Mouse (Mus musculus): ENCODE results near the gene Prr7.

DNA sequence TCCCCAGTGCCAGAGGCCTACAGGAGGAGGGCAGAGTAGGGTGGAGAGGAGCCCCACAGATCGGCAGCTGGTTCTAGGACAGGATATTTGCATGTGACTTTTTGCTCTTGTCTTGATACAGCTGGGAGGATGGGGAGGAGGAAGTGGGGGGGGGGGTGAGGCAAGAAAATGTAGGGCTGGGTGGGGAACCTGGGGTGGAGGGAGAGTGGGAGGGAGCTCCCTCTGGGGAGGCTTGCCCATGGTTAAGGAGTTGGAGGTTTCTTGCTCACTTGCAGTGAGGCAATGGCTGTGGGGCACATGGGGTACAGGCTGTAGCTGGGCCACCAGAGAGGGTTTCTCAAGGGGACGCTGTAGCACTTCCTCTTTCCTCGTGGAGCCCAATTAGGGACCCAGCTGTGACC is 16.5 kb upstream of the Prr7 start:
- TF ChIP-seq TCF12 (IDR thresholded peaks at IDR 0.05; ENCODE audit: low read depth, low read length) (no peak), CTCF (IDR thresholded peaks at IDR 0.05 in 2 of 3, conservative IDR thresholded peaks at IDR 0.05 in 1 of 3; ENCODE audit: control insufficient read depth in 1 of 3, insufficient read depth in 1 of 3, low read depth in 2 of 3, low read length in 3 of 3, poor library complexity in 1 of 3, severe bottlenecking in 1 of 3) (no peak), GABPA (IDR thresholded peaks at IDR 0.05; ENCODE audit: low read depth, low read length) (no peak), USF1 (IDR thresholded peaks at IDR 0.05; ENCODE audit: low read depth, low read length) (no peak), NRF1 (IDR thresholded peaks at IDR 0.05; ENCODE audit: insufficient read depth, low read depth, low read length, poor library complexity, severe bottlenecking) (no peak), ETS1 (IDR thresholded peaks at IDR 0.05; ENCODE audit: low read depth, low read length) (peak; percentile 39), POLR2AphosphoS2 (IDR thresholded peaks at IDR 0.05; ENCODE audit: low read length) (no peak)
